Mouse (Mus musculus) erythroblast, embryonic 14.5 days (primary cell): Measurements from ENCODE around the gene 4930412O13Rik. TPM values are rescaled to one million over a fixed set of nuclear protein-coding genes. Genes with fewer than 3 reads are reported as not detected.

Source experiments
- H3K27me3 ChIP-seq: 2 replicates; pipeline ENCODE4 v1.6.1; 2012; ENCODE audit warnings: inconsistent platforms; ENCODE audit not compliant: control insufficient read depth
- H3K36me3 ChIP-seq: 2 replicates; pipeline ENCODE4 v1.6.1; 2012; ENCODE audit warnings: mild to moderate bottlenecking, inconsistent platforms; ENCODE audit not compliant: control insufficient read depth
- H3K4me1 ChIP-seq: 2 replicates; pipeline ENCODE4 v1.6.1; 2012; ENCODE audit warnings: inconsistent platforms; ENCODE audit not compliant: control insufficient read depth
- H3K4me3 ChIP-seq: replicated peaks from 2 replicates; pipeline ENCODE3; 2012; ENCODE audit warnings: moderate library complexity, mild to moderate bottlenecking, inconsistent platforms
- H3K9me3 ChIP-seq: 2 replicates; pipeline ENCODE4 v1.6.1; 2012; ENCODE audit warnings: low read length, inconsistent platforms, mixed read lengths; ENCODE audit not compliant: control insufficient read depth
- GATA1 ChIP-seq: IDR thresholded peaks from 2 replicates; pipeline ENCODE4 v1.6.1; 2012; ENCODE audit warnings: low read length, inconsistent platforms, mixed read lengths
- TAL1 ChIP-seq: IDR thresholded peaks from 3 replicates; pipeline ENCODE4 v1.6.1; 2012; ENCODE audit warnings: low read length, inconsistent platforms, mixed read lengths
- polyA plus RNA-seq: library from polyadenylated mRNA; stranded (reverse); fragments of >175 nt; gene quantifications from 2 replicates; pipeline ENCODE4 v1.2.3, GENCODE M21; 2012

Gene 4930412O13Rik
- polyA plus RNA-seq, 1 experiment: not detected

GRCm38 (mm10) chr2:9917602-9918001 is 36.5 kb downstream of the 4930412O13Rik start:
- Histone ChIP-seq H3K4me1 (no peaks in the 10 kb centered on the region), H3K27me3 (no peaks in the 10 kb centered on the region), H3K36me3 (peaks cover 37% of the 10 kb centered on the region), H3K4me3 (no peak overlapping the region), H3K9me3 (no peaks in the 10 kb centered on the region)
- TF ChIP-seq GATA1: no peak
- no peak for TF ChIP-seq TAL1

GRCm38 (mm10) chr2:9918691-9919471 is 37.8 kb downstream of the 4930412O13Rik start:
- Histone ChIP-seq H3K4me1 (no peaks in the 10 kb centered on the region), H3K9me3 (no peaks in the 10 kb centered on the region), H3K4me3 (no peak overlapping the region), H3K27me3 (no peaks in the 10 kb centered on the region), H3K36me3 (peaks cover 40% of the 10 kb centered on the region)
- TF ChIP-seq GATA1 (no peak), TAL1 (no peak)

GRCm38 (mm10) chr2:9926194-9926904 is 45.3 kb downstream of the 4930412O13Rik start:
- H3K4me1 ChIP-seq: no peaks in the 10 kb centered on the region
- H3K4me3 ChIP-seq: no peak overlapping the region
- H3K27me3 ChIP-seq: no peaks in the 10 kb centered on the region
- peaks cover 17% of the 10 kb centered on the region for H3K36me3 ChIP-seq
- H3K9me3 ChIP-seq: no peaks in the 10 kb centered on the region
- TF ChIP-seq TAL1 (no peak), GATA1 (no peak)

GRCm38 (mm10) chr2:9926905-9927283 is 45.8 kb downstream of the 4930412O13Rik start:
- no peak overlapping the region for H3K4me3 ChIP-seq
- TF ChIP-seq GATA1 (no peak), TAL1 (no peak)
- no peaks in the 10 kb centered on the region for H3K4me1 ChIP-seq
- peaks cover 17% of the 10 kb centered on the region for H3K36me3 ChIP-seq
- no peaks in the 10 kb centered on the region for H3K27me3 ChIP-seq
- no peaks in the 10 kb centered on the region for H3K9me3 ChIP-seq

Other genes with a start within 250 kb of the 4930412O13Rik start
- not detected in 2 replicates for gene 9230102O04Rik, start 8.3 kb downstream of the 4930412O13Rik start, polyA plus RNA-seq
- gene Gata3, start 8.8 kb downstream of the 4930412O13Rik start, polyA plus RNA-seq: 0.04 TPM in 1 of 2 replicates, not detected in the other
- 2.7 and 3.4 TPM in 2 replicates for gene Taf3, start 167.3 kb downstream of the 4930412O13Rik start, polyA plus RNA-seq
- 2.1 and 2.2 TPM in 2 replicates for gene Atp5c1, start 199.3 kb downstream of the 4930412O13Rik start, polyA plus RNA-seq
- gene Kin, start 199.3 kb downstream of the 4930412O13Rik start, polyA plus RNA-seq: 0.57 and 1.0 TPM in 2 replicates